Mouse (Mus musculus) CD8-positive naive resting alpha-beta T cell, adult 2 months (primary cell): ENCODE results near the gene Fut8.
"Not testable (repeated sequence)": the region's sequence is repeated elsewhere in the genome, so short reads cannot be mapped to it uniquely, and the experiment has no call there.

ENCODE experiments used
- DNase-seq, 2 experiments: peaks; one replicate each; pipeline ENCODE4 v3.0.0; 2022; ENCODE audit warnings: low read depth in 2 of 2, low spot score in 2 of 2

Gene Fut8

GRCm38 (mm10) chr12:77498153-77498552 lies 260.2 kb downstream of the Fut8 start:
- no peak for DNase-seq

- no peak for DNase-seq
These were observed 262.6 kb downstream of the Fut8 start for GRCm38 (mm10) chr12:77500439-77501055.

- no peak for DNase-seq
These were observed 263.7 kb downstream of the Fut8 start for GRCm38 (mm10) chr12:77501466-77502240.

GRCm38 (mm10) chr12:77502243-77502642 lies 264.3 kb downstream of the Fut8 start:
- DNase-seq, result no peak

DNA sequence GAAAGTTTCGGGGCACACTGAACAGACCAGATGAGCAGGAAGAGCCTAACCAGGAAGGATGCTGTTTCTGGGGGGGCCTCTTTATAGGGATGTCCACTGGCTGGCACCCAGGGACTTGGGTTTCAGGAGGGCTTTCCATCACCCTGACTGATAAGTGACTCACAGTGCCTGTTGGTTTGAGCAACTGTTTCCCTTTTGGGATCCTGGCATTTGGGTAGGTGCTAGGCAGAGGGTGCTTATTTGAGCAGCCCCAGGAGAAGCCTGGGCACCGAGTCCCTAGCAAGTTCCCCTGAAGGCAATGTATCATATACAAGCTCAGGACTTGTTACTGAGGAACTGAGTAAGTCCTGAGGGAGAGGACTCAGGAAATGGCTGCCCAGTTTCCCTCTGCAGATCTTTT lies 267.5 kb downstream of the Fut8 start:
- DNase-seq, result no peak

- no peak for DNase-seq
These were observed 269.8 kb downstream of the Fut8 start for GRCm38 (mm10) chr12:77507770-77508169.

DNA sequence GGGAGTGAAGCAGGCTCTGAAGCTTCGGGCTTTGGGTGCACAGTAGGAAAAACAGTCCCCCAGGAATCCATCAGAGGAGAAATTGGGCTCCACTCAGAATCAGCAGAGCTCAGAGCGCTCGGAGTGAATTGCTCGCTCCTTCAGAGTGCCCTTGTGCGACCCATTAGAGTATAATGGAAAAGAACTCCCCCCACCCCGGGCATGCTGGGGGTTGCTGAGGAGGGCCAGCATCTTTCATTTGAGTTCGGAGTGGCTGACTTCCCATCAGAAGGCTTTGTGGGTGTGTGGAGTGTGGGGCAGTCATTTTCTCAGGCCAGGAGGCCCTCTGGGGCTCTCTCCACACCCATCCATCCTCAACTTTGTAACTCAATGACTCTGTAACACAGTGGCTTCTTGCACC lies 272.8 kb downstream of the Fut8 start:
- DNase-seq, result no peak

GRCm38 (mm10) chr12:77511206-77511605 lies 273.3 kb downstream of the Fut8 start:
- DNase-seq, result no peak

- no peak for DNase-seq
These were observed 273.7 kb downstream of the Fut8 start for GRCm38 (mm10) chr12:77511631-77512030.

DNA sequence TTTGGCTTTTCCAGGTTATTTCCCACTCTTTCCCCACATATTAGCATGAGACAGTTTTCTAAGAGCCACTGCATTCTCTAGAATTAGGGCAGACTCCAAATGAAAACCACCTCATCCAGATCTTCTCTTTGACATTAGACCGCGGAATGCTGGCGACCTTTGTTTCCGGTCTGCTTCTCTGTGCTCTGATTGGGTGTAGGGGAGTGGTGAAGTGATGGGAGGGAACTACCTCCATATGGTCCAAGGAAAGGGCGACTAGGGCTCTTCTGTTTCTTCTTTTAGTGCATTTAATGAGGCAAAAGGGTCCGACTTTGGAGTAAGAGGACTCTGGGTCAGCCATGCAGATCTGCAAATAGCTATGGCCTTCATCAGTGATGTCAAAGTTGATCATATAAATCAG lies 278.9 kb downstream of the Fut8 start:
- no peak for DNase-seq

DNA sequence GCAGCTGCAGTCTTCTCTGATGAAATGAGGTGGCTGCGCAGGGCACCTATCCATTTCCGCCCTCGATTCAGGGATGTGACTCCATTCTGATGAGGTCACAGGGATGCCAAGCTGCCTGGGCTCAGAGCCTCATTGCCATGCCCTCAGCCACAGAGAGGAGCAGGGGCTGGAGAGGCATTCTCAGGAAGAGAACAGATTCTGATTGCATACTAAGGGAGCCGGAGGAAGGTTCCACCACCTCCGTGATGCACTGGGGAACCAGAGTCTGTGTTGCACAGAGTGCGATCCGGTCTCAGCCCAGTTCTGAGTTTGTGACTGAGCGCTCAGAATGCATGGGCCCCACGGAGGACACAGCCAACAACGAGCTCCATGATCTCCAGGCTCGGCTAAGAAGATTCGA lies 279.8 kb downstream of the Fut8 start:
- DNase-seq, result no peak

GRCm38 (mm10) chr12:77519534-77520102 lies 281.7 kb downstream of the Fut8 start:
- DNase-seq, result no peak

DNA sequence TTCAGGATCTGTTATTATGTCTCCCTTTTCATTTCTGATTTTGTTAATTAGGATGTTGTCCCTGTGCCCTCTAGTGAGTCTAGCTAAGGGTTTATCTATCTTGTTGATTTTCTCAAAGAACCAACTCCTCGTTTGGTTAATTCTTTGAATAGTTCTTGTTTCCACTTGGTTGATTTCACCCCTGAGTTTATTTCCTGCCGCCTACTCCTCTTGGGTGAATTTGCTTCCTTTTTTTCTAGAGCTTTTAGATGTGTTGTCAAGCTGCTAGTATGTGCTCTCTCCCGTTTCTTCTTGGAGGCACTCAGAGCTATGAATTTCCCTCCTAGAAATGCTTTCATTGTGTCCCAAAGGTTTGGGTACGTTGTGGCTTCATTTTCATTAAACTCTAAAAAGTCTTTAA lies 286.1 kb downstream of the Fut8 start:
- not testable (repeated sequence) for DNase-seq
